Mouse (Mus musculus) hindbrain, embryonic 10.5 days (tissue): ENCODE data around the gene Zc3h4. TPM values are rescaled to one million over a fixed set of nuclear protein-coding genes. Genes with fewer than 3 reads are reported as not detected.

Source experiments
- DNase-seq: peaks from one replicate; pipeline ENCODE4 v3.0.0-alpha.2; 2017; ENCODE audit warnings: low spot score
- H3K27ac ChIP-seq: fragments of 300-500 bp; sonication (generic); 2 replicates; pipeline ENCODE4 v1.5.1; 2016; ENCODE audit warnings: mild to moderate bottlenecking, moderate library complexity
- H3K27me3 ChIP-seq: fragments of 300-500 bp; sonication (generic); 2 replicates; pipeline ENCODE4 v1.6.1; 2016; ENCODE audit warnings: mild to moderate bottlenecking; ENCODE audit not compliant: poor library complexity, insufficient read depth, severe bottlenecking
- H3K36me3 ChIP-seq: fragments of 300-500 bp; sonication (generic); 2 replicates; pipeline ENCODE4 v1.6.1; 2016; ENCODE audit warnings: mild to moderate bottlenecking, moderate library complexity
- H3K4me1 ChIP-seq: fragments of 300-500 bp; sonication (generic); replicated peaks from 2 replicates; pipeline ENCODE4 v1.6.1; 2016; ENCODE audit warnings: mild to moderate bottlenecking
- H3K4me3 ChIP-seq: fragments of 300-500 bp; sonication (generic); 2 replicates; pipeline ENCODE4 v1.5.1; 2016; ENCODE audit warnings: mild to moderate bottlenecking, moderate library complexity
- H3K9me3 ChIP-seq: fragments of 300-500 bp; sonication (generic); 2 replicates; pipeline ENCODE4 v1.6.1; 2016; ENCODE audit warnings: mild to moderate bottlenecking, moderate library complexity
- WGBS: fragments of 180-500 bp; shearing (Covaris S2); methylation state at CpG from one replicate; pipeline ENCODE4 v1.1.7; 2016; 5-methylcytosine and 5-hydroxymethylcytosine counted together
- polyA plus RNA-seq: library from polyadenylated mRNA; unstranded; fragments of >200 nt; fragmentation: Nextera tagmentation; extraction: Ambion mirVana; gene quantifications from 2 replicates; pipeline ENCODE4 v1.2.1, GENCODE M21; 2016

Zc3h4 gene
- 20.5 and 23.0 TPM in 2 replicates for polyA plus RNA-seq

- peak; percentile 93 for DNase-seq
- H3K27ac ChIP-seq = peak within 1 kb of the TSS; percentile 98
- no peaks in the 10 kb centered on the region for H3K27me3 ChIP-seq
- no peaks in the 10 kb centered on the region for H3K9me3 ChIP-seq
- peak within 1 kb of the TSS; percentile 90 for H3K4me3 ChIP-seq
- H3K36me3 ChIP-seq = peaks cover 16% of the 10 kb centered on the region
- under 1% methylated on average over 84 of the region's 85 CpGs for WGBS
- H3K4me1 ChIP-seq = peaks cover 40% of the 10 kb centered on the region
These were observed at the start of gene Zc3h4 for GRCm38 (mm10) chr7:16400689-16401611. TSS of gene Zc3h4 (plus strand) at chr7:16400910.

GRCm38 (mm10) chr7:16355854-16356594 lies 44.7 kb upstream of the Zc3h4 start:
- Histone ChIP-seq H3K27ac (no peak overlapping the region), H3K4me3 (no peak overlapping the region), H3K9me3 (no peaks in the 10 kb centered on the region), H3K4me1 (no peaks in the 10 kb centered on the region), H3K36me3 (peaks cover 89% of the 10 kb centered on the region), H3K27me3 (no peaks in the 10 kb centered on the region)
- no peak for DNase-seq
- WGBS = 94% methylated on average over 3 of the region's 3 CpGs

DNA sequence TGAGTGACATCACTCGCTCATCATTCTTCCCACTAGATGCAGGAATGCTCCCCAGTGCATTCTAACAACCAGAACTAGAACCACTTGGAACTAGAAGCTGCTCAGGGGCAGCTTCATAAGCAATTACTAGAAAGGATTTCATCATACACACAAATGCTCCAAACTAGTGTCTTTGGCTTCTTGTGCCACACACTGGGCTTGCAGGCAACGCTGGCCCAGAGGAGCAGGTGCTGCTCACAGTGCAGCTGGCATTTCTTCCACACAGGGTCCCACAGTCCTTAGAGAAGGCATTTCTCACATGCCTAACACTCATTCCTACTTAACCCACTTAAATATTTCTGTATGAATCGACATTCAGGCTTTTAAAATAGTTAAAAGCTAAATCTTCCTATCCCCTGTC lies 43.1 kb upstream of the Zc3h4 start:
- no peak for DNase-seq
- 90% methylated on average over 3 of the region's 3 CpGs for WGBS
- Histone ChIP-seq H3K4me3 (no peak overlapping the region), H3K36me3 (peaks cover 89% of the 10 kb centered on the region), H3K27ac (no peak overlapping the region), H3K4me1 (no peaks in the 10 kb centered on the region), H3K9me3 (no peaks in the 10 kb centered on the region), H3K27me3 (no peaks in the 10 kb centered on the region)

DNA sequence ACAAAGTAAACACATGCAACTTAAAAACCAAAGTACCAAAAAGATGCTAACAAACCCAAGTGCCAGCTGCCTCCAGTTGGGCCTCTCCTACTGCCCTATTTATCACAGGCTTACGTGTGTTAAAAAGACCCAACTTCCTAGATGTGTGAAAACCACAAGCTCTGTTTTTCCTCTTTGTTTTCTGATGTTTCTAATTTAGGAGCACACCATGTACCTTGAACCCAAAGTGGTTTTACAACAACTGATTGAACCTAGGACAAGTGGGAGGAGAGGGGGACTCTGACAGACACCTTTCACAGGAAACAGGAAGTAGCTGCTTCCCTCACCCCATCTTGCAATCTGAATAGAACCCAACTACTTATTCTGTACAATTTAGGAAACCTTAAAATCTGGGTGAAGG lies 36.4 kb upstream of the Zc3h4 start:
- H3K9me3 ChIP-seq = no peaks in the 10 kb centered on the region
- DNase-seq = no peak
- no peak overlapping the region for H3K4me3 ChIP-seq
- 87% methylated on average over 1 of the region's 1 CpGs for WGBS
- H3K4me1 ChIP-seq = peaks cover 33% of the 10 kb centered on the region
- peaks cover 99% of the 10 kb centered on the region for H3K36me3 ChIP-seq
- peaks cover 29% of the 10 kb centered on the region for H3K27me3 ChIP-seq
- peak overlapping the region; percentile 9 for H3K27ac ChIP-seq

DNA sequence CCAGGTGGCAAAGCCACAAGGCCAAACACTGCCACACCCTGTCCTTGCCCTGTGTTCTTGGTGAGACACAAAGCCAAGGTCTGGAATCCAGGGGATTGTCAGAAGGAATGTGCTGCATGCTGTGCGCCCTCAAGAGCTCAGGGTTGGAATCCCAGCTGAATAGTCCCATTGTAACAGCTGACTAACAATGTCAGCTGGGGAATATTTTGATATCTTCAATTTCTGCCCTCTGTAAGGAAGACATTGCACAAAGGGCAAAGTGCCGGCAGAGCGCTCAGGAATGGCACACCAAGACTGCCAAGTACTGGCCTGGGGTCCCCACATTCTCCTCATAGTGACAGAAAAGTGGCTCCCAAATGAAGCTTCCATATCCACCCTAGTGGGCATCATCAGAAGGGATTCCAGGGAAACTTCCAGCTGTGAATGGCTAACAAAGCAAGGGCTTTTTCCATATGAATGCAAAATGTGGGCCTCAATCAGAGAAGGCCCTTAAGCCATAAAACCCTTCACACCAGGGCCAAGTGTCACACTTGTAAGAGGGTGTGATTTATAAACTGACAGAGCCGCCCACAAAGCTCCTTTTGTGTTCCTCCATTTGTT lies 35.7 kb upstream of the Zc3h4 start:
- Histone ChIP-seq H3K27me3 (peaks cover 33% of the 10 kb centered on the region), H3K36me3 (peaks cover 99% of the 10 kb centered on the region), H3K27ac (peak overlapping the region; percentile 57)

DNA sequence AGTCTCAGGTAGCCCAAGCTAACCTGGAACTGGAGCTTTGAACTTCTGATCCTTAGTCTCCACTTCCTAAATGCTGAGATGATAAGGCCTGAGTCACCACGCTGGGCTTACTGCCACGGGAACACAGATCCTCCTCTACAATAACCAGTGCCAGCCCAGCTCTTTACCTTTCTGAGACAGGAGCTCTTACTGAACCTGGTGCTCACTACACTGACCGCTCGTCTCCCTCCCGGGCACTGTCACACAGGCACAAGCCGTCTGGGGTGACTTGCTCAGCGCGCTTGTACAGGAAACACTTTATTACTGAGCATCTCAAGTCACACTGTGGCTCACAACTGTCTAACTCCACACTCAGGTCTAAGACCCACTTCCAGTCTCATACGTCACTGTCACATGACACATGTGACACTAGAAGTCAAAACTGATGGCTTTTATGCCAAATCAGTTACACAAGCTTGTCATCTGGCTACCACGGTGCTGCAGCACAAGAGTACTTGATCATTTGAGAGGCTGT lies 34.5 kb upstream of the Zc3h4 start:
- no peak overlapping the region for H3K27ac ChIP-seq
- peaks cover 33% of the 10 kb centered on the region for H3K4me1 ChIP-seq
- peak; percentile 10 for DNase-seq
- H3K36me3 ChIP-seq = peaks cover 99% of the 10 kb centered on the region
- H3K9me3 ChIP-seq = no peaks in the 10 kb centered on the region
- H3K4me3 ChIP-seq = no peak overlapping the region
- 73% methylated on average over 10 of the region's 10 CpGs for WGBS
- H3K27me3 ChIP-seq = peaks cover 33% of the 10 kb centered on the region

More for the DNA sequence above, 35.7 kb upstream of the Zc3h4 start:
- peak; percentile 50 for DNase-seq
- Histone ChIP-seq H3K9me3 (no peaks in the 10 kb centered on the region), H3K4me1 (peaks cover 33% of the 10 kb centered on the region), H3K4me3 (peak overlapping the region; percentile 16; the same call in 1 of the 2 replicates)
- WGBS = 27% methylated on average over 4 of the region's 4 CpGs

GRCm38 (mm10) chr7:16366669-16367068 lies 34.0 kb upstream of the Zc3h4 start:
- Histone ChIP-seq H3K27me3 (peaks cover 33% of the 10 kb centered on the region), H3K4me3 (no peak overlapping the region), H3K36me3 (peaks cover 98% of the 10 kb centered on the region), H3K4me1 (peaks cover 33% of the 10 kb centered on the region), H3K9me3 (no peaks in the 10 kb centered on the region), H3K27ac (no peak overlapping the region)
- no peak for DNase-seq
- 82% methylated on average over 4 of the region's 4 CpGs for WGBS

DNA sequence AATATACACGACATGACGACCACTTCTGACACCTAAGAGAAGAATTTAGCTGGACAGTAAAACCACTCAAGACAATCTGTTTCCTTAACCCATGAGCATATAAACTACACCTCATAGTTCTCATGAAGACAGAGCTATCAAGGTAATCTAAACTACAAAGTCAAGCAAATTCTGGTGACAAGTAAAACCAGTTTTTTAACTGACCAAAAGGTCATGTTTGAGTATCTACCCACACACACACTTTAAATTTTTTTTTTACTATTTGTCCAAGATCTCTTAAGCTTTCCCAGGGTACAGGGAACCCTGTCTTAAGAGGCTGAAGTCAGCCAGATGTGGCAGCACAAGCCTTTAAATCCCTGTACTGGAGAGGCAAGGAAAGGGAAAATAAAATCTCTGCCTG lies 31.9 kb upstream of the Zc3h4 start:
- Histone ChIP-seq H3K27ac (no peak overlapping the region), H3K27me3 (peaks cover 30% of the 10 kb centered on the region), H3K9me3 (no peaks in the 10 kb centered on the region), H3K36me3 (peaks cover 97% of the 10 kb centered on the region), H3K4me1 (peaks cover 33% of the 10 kb centered on the region), H3K4me3 (no peak overlapping the region)
- 93% methylated on average over 2 of the region's 2 CpGs for WGBS
- DNase-seq = no peak

GRCm38 (mm10) chr7:16370596-16370995 lies 30.1 kb upstream of the Zc3h4 start:
- no peaks in the 10 kb centered on the region for H3K9me3 ChIP-seq
- peaks cover 16% of the 10 kb centered on the region for H3K4me1 ChIP-seq
- no peak overlapping the region for H3K4me3 ChIP-seq
- H3K27me3 ChIP-seq = peaks cover 30% of the 10 kb centered on the region
- WGBS = 93% methylated on average over 2 of the region's 2 CpGs
- peaks cover 98% of the 10 kb centered on the region for H3K36me3 ChIP-seq
- no peak overlapping the region for H3K27ac ChIP-seq
- DNase-seq = no peak

- 0 out of 2 replicates have a peak, but pooled peaks cover 4% of the 10 kb centered on the region for H3K27me3 ChIP-seq
- H3K4me1 ChIP-seq = no peaks in the 10 kb centered on the region
- 79% methylated on average over 2 of the region's 2 CpGs for WGBS
- no peaks in the 10 kb centered on the region for H3K9me3 ChIP-seq
- peaks cover 98% of the 10 kb centered on the region for H3K36me3 ChIP-seq
- DNase-seq = no peak
- H3K27ac ChIP-seq = no peak overlapping the region
- no peak overlapping the region for H3K4me3 ChIP-seq
These were observed 27.0 kb upstream of the Zc3h4 start for GRCm38 (mm10) chr7:16373719-16374118.

DNA sequence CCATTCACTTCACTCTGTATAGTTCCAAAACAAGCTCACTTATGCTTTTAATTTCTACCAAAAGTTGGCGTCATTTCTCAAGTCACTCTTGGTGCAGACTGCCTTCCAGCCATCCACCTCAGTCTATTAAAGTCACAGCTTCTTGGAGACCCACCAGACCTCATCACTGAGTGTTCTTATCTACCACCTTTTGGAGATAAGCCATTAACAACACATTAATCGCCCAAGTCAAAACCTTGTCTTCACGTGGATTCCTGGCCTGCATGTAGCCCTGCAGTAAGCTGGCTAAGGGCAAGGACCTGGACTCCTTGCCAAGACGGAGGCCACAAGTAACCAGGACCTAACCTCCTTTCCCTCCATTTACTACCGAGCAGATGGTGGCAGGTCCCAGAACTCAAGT lies 25.7 kb upstream of the Zc3h4 start:
- Histone ChIP-seq H3K4me3 (no peak overlapping the region), H3K9me3 (no peaks in the 10 kb centered on the region), H3K27ac (no peak overlapping the region), H3K4me1 (no peaks in the 10 kb centered on the region), H3K27me3 (no peaks in the 10 kb centered on the region), H3K36me3 (peaks cover 98% of the 10 kb centered on the region)
- 91% methylated on average over 5 of the region's 5 CpGs for WGBS
- DNase-seq = no peak

GRCm38 (mm10) chr7:16376505-16376904 lies 24.2 kb upstream of the Zc3h4 start:
- no peaks in the 10 kb centered on the region for H3K9me3 ChIP-seq
- H3K36me3 ChIP-seq = peaks cover 98% of the 10 kb centered on the region
- H3K4me1 ChIP-seq = no peaks in the 10 kb centered on the region
- H3K4me3 ChIP-seq = no peak overlapping the region
- peak; percentile 15 for DNase-seq
- no peaks in the 10 kb centered on the region for H3K27me3 ChIP-seq
- no peak overlapping the region for H3K27ac ChIP-seq
- 100% methylated on average over 1 of the region's 1 CpGs for WGBS
